Mouse (Mus musculus) ES-E14 (cell line): ENCODE measurements at regions not wholly inside any gene's neighbourhood (a gene's known extent, or its start where the extent isn't known, plus 50 kb on each side); places are given as distances from the start of the nearest gene placed in this dataset.

Source experiments
- DNase-seq: peaks from one replicate; pipeline ENCODE4 v3.0.0-alpha.2; 2013; ENCODE audit warnings: low read depth, low spot score
- H3K27ac ChIP-seq: 2 replicates; pipeline ENCODE4 v1.5.1; 2012; ENCODE audit warnings: low read depth, mild to moderate bottlenecking, low read length, moderate library complexity, mixed read lengths; ENCODE audit not compliant: poor library complexity, insufficient read depth, severe bottlenecking
- H3K36me3 ChIP-seq: 2 replicates; pipeline ENCODE4 v1.6.1; 2012; ENCODE audit warnings: mild to moderate bottlenecking, low read length, moderate library complexity, mixed read lengths; ENCODE audit not compliant: control insufficient read depth, poor library complexity, insufficient read depth, severe bottlenecking
- H3K4me1 ChIP-seq, 2 experiments: fragments of 150-350 bp in 1 of 2; sonication (generic) in 1 of 2; 2 replicates each; pipeline ENCODE4 v1.6.1; 2012; ENCODE audit warnings: low read length in 2 of 2, mild to moderate bottlenecking in 1 of 2, mixed read lengths in 1 of 2; ENCODE audit not compliant: control insufficient read depth in 2 of 2, insufficient read depth in 2 of 2, poor library complexity in 1 of 2
- H3K4me3 ChIP-seq, 2 experiments: fragments of 150-350 bp in 1 of 2; sonication (generic) in 1 of 2; 2 replicates each; pipeline ENCODE4 v1.5.1; 2012; ENCODE audit warnings: low read length in 2 of 2, low read depth in 1 of 2, mild to moderate bottlenecking in 1 of 2, mixed read lengths in 1 of 2; ENCODE audit not compliant: insufficient read depth in 1 of 2, poor library complexity in 1 of 2, severe bottlenecking in 1 of 2
- H3K9ac ChIP-seq: 2 replicates; pipeline ENCODE4 v1.6.1; 2012; ENCODE audit warnings: low read depth, mild to moderate bottlenecking, low read length, mixed read lengths; ENCODE audit not compliant: poor library complexity, insufficient read depth, severe bottlenecking
- H3K9me3 ChIP-seq: fragments of 150-350 bp; sonication (generic); 2 replicates; pipeline ENCODE4 v1.6.1; 2012; ENCODE audit warnings: low read depth, mild to moderate bottlenecking, low read length; ENCODE audit not compliant: control insufficient read depth, insufficient read depth
- CHD2 ChIP-seq: IDR thresholded peaks from 2 replicates; pipeline ENCODE4 v1.6.1; 2014; ENCODE audit warnings: mild to moderate bottlenecking, low read depth, low read length, inconsistent platforms
- HCFC1 ChIP-seq: IDR thresholded peaks from 2 replicates; pipeline ENCODE4 v1.6.1; 2012; ENCODE audit warnings: low read length, inconsistent platforms, borderline replicate concordance; ENCODE audit not compliant: insufficient read depth
- MAFK ChIP-seq: IDR thresholded peaks from 2 replicates; pipeline ENCODE4 v1.6.1; 2014; ENCODE audit warnings: mild to moderate bottlenecking, low read depth, low read length, inconsistent platforms; ENCODE audit not compliant: insufficient read depth
- ZC3H11A ChIP-seq: IDR thresholded peaks from 2 replicates; pipeline ENCODE4 v1.6.1; 2012; ENCODE audit warnings: low read depth, mild to moderate bottlenecking, inconsistent platforms, low read length, borderline replicate concordance
- ZNF384 ChIP-seq: IDR thresholded peaks from 2 replicates; pipeline ENCODE4 v1.6.1; 2012; ENCODE audit warnings: low read depth, low read length, inconsistent platforms
- in situ Hi-C, 2 experiments: fragments of 600-800 bp; cut with MboI; formaldehyde crosslinking; loops; one replicate each; pipeline ENCODE4 v1.15.1; 2025; ENCODE audit warnings: low sequenced_read_pairs in 2 of 2, inconsistent platforms in 1 of 2; ENCODE audit not compliant: unreplicated experiment in 2 of 2

- no peak for DNase-seq
- H3K36me3 ChIP-seq: no peaks in the 10 kb centered on the region
- no peaks in the 10 kb centered on the region for H3K4me1 ChIP-seq
- H3K9me3 ChIP-seq: no peaks in the 10 kb centered on the region
- no peak overlapping the region for H3K9ac ChIP-seq
- H3K4me3 ChIP-seq: no peak overlapping the region
- in situ Hi-C loops: no loop called here
- no peak overlapping the region for H3K27ac ChIP-seq
- TF ChIP-seq ZC3H11A: no peak
Measured at GRCm38 (mm10) chr1:168502266-168502665, 70.2 kb upstream of the Pbx1 start.

GRCm38 (mm10) chr1:168501375-168502169, 69.5 kb upstream of the Pbx1 start:
- in situ Hi-C loops: no loop called here
- no peaks in the 10 kb centered on the region for H3K9me3 ChIP-seq
- no peak overlapping the region for H3K9ac ChIP-seq
- H3K36me3 ChIP-seq: no peaks in the 10 kb centered on the region
- no peak overlapping the region for H3K4me3 ChIP-seq
- TF ChIP-seq MAFK (no peak), ZC3H11A (no peak), ZNF384 (no peak), HCFC1 (no peak)
- DNase-seq: no peak
- H3K4me1 ChIP-seq: no peaks in the 10 kb centered on the region
- H3K27ac ChIP-seq: no peak overlapping the region

- H3K27ac ChIP-seq: no peak overlapping the region
- TF ChIP-seq ZC3H11A: no peak
- TF ChIP-seq ZNF384: no peak
- no peak for TF ChIP-seq MAFK
- no peak for TF ChIP-seq HCFC1
- TF ChIP-seq CHD2: no peak
- no peak overlapping the region for H3K9ac ChIP-seq
- H3K4me3 ChIP-seq: no peak overlapping the region
- DNase-seq: no peak
- in situ Hi-C loops: no loop called here
- no peaks in the 10 kb centered on the region for H3K9me3 ChIP-seq
- no peaks in the 10 kb centered on the region for H3K36me3 ChIP-seq
- H3K4me1 ChIP-seq: no peaks in the 10 kb centered on the region
Measured at GRCm38 (mm10) chr1:168497801-168498200, 65.7 kb upstream of the Pbx1 start.

- Histone ChIP-seq H3K4me1 (no peaks in the 10 kb centered on the region), H3K9ac (no peak overlapping the region), H3K4me3 (no peak overlapping the region), H3K36me3 (no peaks in the 10 kb centered on the region), H3K9me3 (no peaks in the 10 kb centered on the region), H3K27ac (no peak overlapping the region)
- in situ Hi-C loops: no loop called here
- no peak for DNase-seq
- TF ChIP-seq MAFK: no peak
- TF ChIP-seq CHD2: no peak
- no peak for TF ChIP-seq HCFC1
- TF ChIP-seq ZC3H11A: no peak
- TF ChIP-seq ZNF384: no peak
Measured at GRCm38 (mm10) chr1:168495687-168496527, 63.8 kb upstream of the Pbx1 start.
